ENCODE assay signal across 34 mouse cellular contexts in the genomic region with DNA sequence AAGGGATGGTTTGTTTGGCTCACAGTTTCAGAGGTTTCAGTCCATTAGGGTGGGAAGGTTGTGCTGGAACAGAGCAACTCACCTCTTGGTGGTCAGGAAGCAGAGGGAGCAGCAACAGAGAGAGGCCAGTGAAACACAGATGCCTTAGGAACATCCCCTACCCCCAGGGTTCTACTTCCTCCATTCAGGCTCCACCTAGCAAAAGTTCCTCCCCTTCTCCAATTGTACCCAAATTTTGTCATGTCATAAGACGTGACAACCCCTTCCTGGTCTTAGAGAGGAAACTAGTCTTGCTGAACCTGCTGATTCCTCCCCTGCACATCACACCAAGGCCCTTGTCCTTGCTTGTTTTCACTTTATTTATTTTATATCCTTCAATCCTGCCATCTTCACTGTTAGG. TPM values are rescaled to one million over a fixed set of nuclear protein-coding genes. Genes with fewer than 3 reads are reported as not detected.
DNase-seq lines count a peak whose midpoint lies in the region; ATAC-seq and TF ChIP-seq lines count a peak whose summit lies in the region.
"Had no signal": no experiment of that assay in that cellular context is flagged by ENCODE, and none has a peak within 500 bp of the region (broad histone marks: within the 10 kb centered on the region; RNA-seq: fewer than 3 reads in every experiment).

No protein-coding gene starts in this region.

- TF ChIP-seq CTCF in heart, adult 2 months (IDR thresholded peaks at IDR 0.05) = no peak
- TF ChIP-seq CTCF in bone marrow macrophage, adult 2 months (IDR thresholded peaks at IDR 0.05; ENCODE audit: low read depth, low read length) = no peak

- H3K4me3 ChIP-seq in heart, adult 2 months = no peak overlapping the region
- no peak overlapping the region for H3K4me3 ChIP-seq in bone marrow macrophage, adult 2 months (ENCODE audit: insufficient read depth, low read length)
- H3K4me3 ChIP-seq in hindbrain, embryonic 16.5 days (ENCODE audit: low read length) = no peak overlapping the region
- H3K4me3 ChIP-seq in forebrain, embryonic 16.5 days (replicated peaks; ENCODE audit: low read length) = no peak overlapping the region
- H3K4me3 ChIP-seq: embryonic facial prominence, embryonic 12.5 days; forebrain, embryonic 10.5 days; forebrain, embryonic 15.5 days; intestine, embryonic 15.5 days; layer of hippocampus, adult 2 months; left cerebral cortex, adult 2 months; limb, embryonic 13.5 days; liver, embryonic 15.5 days; midbrain, embryonic 12.5 days; neural tube, embryonic 13.5 days had no signal

- no peak overlapping the region for H3K27ac ChIP-seq in heart, adult 2 months
- peak overlapping the region; percentile 89 for H3K27ac ChIP-seq in bone marrow macrophage, adult 2 months (ENCODE audit: insufficient read depth, low read depth, low read length)
- H3K27ac ChIP-seq in hindbrain, embryonic 16.5 days (ENCODE audit: low read depth, low read length) = no peak overlapping the region
- no peak overlapping the region for H3K27ac ChIP-seq in forebrain, embryonic 16.5 days (ENCODE audit: low read length)
- H3K27ac ChIP-seq: embryonic facial prominence, embryonic 12.5 days; forebrain, embryonic 10.5 days; forebrain, embryonic 15.5 days; hindbrain, postnatal 0 days; intestine, embryonic 15.5 days; layer of hippocampus, adult 2 months; left cerebral cortex, adult 2 months; limb, embryonic 13.5 days; liver, embryonic 15.5 days; midbrain, embryonic 12.5 days; neural tube, embryonic 13.5 days had no signal

- peak; percentile 21 for DNase-seq in heart, adult 11 months
- no peak for DNase-seq in heart, adult 2 months
- peak; percentile 25 for DNase-seq in 416B (ENCODE audit: low read depth)
- DNase-seq: adrenal gland, adult 2 months; adrenal gland, postnatal 36 days; cerebellum, adult 8-10 months; cerebellum, postnatal 36 days; embryo, embryonic 11 days; gastrocnemius, postnatal 10 days; heart, adult 18-20 months; heart, postnatal 14 days; kidney, adult 2 months; kidney, postnatal 36 days; retina, postnatal 1 day; right cerebral cortex, postnatal 25 days; thymus, postnatal 25 days had no signal

- ATAC-seq in megakaryocyte, adult 5-6 weeks (ENCODE audit: poor library complexity, severe bottlenecking) = peak; percentile 93
- no peak for ATAC-seq in hindbrain, embryonic 16.5 days
- ATAC-seq in erythroid progenitor cell, adult 5-6 weeks (replicated peaks; ENCODE audit: low FRiP score, poor library complexity, severe bottlenecking) = no peak
- no peak for ATAC-seq in forebrain, embryonic 16.5 days
- ATAC-seq: activated CD4-positive, CD25-positive, alpha-beta regulatory T cell, adult 4 months; CD4-positive, CD25-positive, alpha-beta regulatory T cell, adult 4 months; forebrain, embryonic 15.5 days; hindbrain, postnatal 0 days; intestine, embryonic 15.5 days had no signal

- no peaks in the 10 kb centered on the region for H3K36me3 ChIP-seq in heart, adult 2 months (ENCODE audit: control insufficient read depth, insufficient read depth, low read length)
- no peaks in the 10 kb centered on the region for H3K36me3 ChIP-seq in hindbrain, embryonic 16.5 days (ENCODE audit: control insufficient read depth, insufficient read depth, low read length)
- H3K36me3 ChIP-seq in forebrain, embryonic 16.5 days (ENCODE audit: control insufficient read depth, insufficient read depth) = no peaks in the 10 kb centered on the region
- H3K36me3 ChIP-seq: embryonic facial prominence, embryonic 12.5 days; forebrain, embryonic 10.5 days; forebrain, embryonic 15.5 days; intestine, embryonic 15.5 days; limb, embryonic 13.5 days; liver, embryonic 15.5 days; midbrain, embryonic 12.5 days; neural tube, embryonic 13.5 days had no signal

- H3K4me2 ChIP-seq in hindbrain, embryonic 16.5 days (ENCODE audit: low read length) = no peak overlapping the region
- no peak overlapping the region for H3K4me2 ChIP-seq in forebrain, embryonic 16.5 days (ENCODE audit: low read length)
- H3K4me2 ChIP-seq: embryonic facial prominence, embryonic 12.5 days; forebrain, embryonic 15.5 days; intestine, embryonic 15.5 days; limb, embryonic 13.5 days; liver, embryonic 15.5 days; midbrain, embryonic 12.5 days; neural tube, embryonic 13.5 days had no signal

- TF ChIP-seq POLR2A in heart, adult 2 months (IDR thresholded peaks at IDR 0.05; ENCODE audit: insufficient read depth, low read depth, low read length) = no peak
- no peak for TF ChIP-seq POLR2A in bone marrow macrophage, adult 2 months (IDR thresholded peaks at IDR 0.05; ENCODE audit: borderline replicate concordance, low read depth, low read length)

- no peaks in the 10 kb centered on the region for H3K27me3 ChIP-seq in heart, adult 2 months (ENCODE audit: control insufficient read depth, insufficient read depth, low read length)
- H3K27me3 ChIP-seq in hindbrain, embryonic 16.5 days (replicated peaks; ENCODE audit: control insufficient read depth, insufficient read depth, low read length) = no peaks in the 10 kb centered on the region
- no peaks in the 10 kb centered on the region for H3K27me3 ChIP-seq in forebrain, embryonic 16.5 days (replicated peaks; ENCODE audit: control insufficient read depth, insufficient read depth, low read length)
- H3K27me3 ChIP-seq: embryonic facial prominence, embryonic 12.5 days; forebrain, embryonic 15.5 days; intestine, embryonic 15.5 days; limb, embryonic 13.5 days; liver, embryonic 15.5 days; midbrain, embryonic 12.5 days; neural tube, embryonic 13.5 days had no signal

- no peaks in the 10 kb centered on the region for H3K79me2 ChIP-seq in heart, adult 2 months (replicated peaks; ENCODE audit: control insufficient read depth, insufficient read depth, low read length)

- WGBS in heart, adult 2 months = 52% methylated on average over 1 of the region's 1 CpGs
- 81% methylated on average over 1 of the region's 1 CpGs for WGBS in hindbrain, embryonic 16.5 days
- 79% methylated on average over 1 of the region's 1 CpGs for WGBS in forebrain, embryonic 16.5 days

- intact Hi-C loops in heart, adult 2 months (cut with DNase I) = loop anchor here (10.0 kb wide), 1 partner anchor 259 kb away; no protein-coding TSS in a partner anchor

- no peak overlapping the region for H3K9ac ChIP-seq in heart, adult 2 months (ENCODE audit: low read depth, low read length)
- H3K9ac ChIP-seq in hindbrain, embryonic 16.5 days (ENCODE audit: low read depth, low read length) = no peak overlapping the region
- no peak overlapping the region for H3K9ac ChIP-seq in forebrain, embryonic 16.5 days (replicated peaks; ENCODE audit: low read depth, low read length)
- H3K9ac ChIP-seq: embryonic facial prominence, embryonic 12.5 days; forebrain, embryonic 15.5 days; intestine, embryonic 15.5 days; limb, embryonic 13.5 days; liver, embryonic 15.5 days; midbrain, embryonic 12.5 days; neural tube, embryonic 13.5 days had no signal

- no peaks in the 10 kb centered on the region for H3K9me3 ChIP-seq in hindbrain, embryonic 16.5 days (ENCODE audit: control insufficient read depth, low read length)
- H3K9me3 ChIP-seq in forebrain, embryonic 16.5 days (ENCODE audit: control insufficient read depth, low read length) = no peaks in the 10 kb centered on the region
- H3K9me3 ChIP-seq: embryonic facial prominence, embryonic 12.5 days; forebrain, embryonic 10.5 days; forebrain, embryonic 15.5 days; intestine, embryonic 15.5 days; limb, embryonic 13.5 days; liver, embryonic 15.5 days; midbrain, embryonic 12.5 days; neural tube, embryonic 13.5 days had no signal

- no peak for TF ChIP-seq EP300 in heart, adult 2 months (IDR thresholded peaks at IDR 0.05; ENCODE audit: insufficient read depth, low read depth, low read length)

- peaks cover 2% of the 10 kb centered on the region; the same call in 1 of the 2 replicates for H3K4me1 ChIP-seq in heart, adult 2 months (ENCODE audit: control insufficient read depth, insufficient read depth, low read length)
- peaks cover 46% of the 10 kb centered on the region for H3K4me1 ChIP-seq in bone marrow macrophage, adult 2 months (ENCODE audit: control insufficient read depth, insufficient read depth, low read length)
- no peaks in the 10 kb centered on the region for H3K4me1 ChIP-seq in hindbrain, embryonic 16.5 days (ENCODE audit: control insufficient read depth, insufficient read depth, low read depth, low read length)
- H3K4me1 ChIP-seq in forebrain, embryonic 16.5 days (replicated peaks; ENCODE audit: control insufficient read depth, insufficient read depth, low read length) = no peaks in the 10 kb centered on the region
- H3K4me1 ChIP-seq: forebrain, embryonic 15.5 days; intestine, embryonic 15.5 days; liver, embryonic 15.5 days had no signal

RNA-seq across cellular contexts. Expression of gene Metrnl, which starts 32.8 kb away (rescaled TPM):
- total RNA-seq in heart, adult 2 months (2021) = 10 to 100 TPM; 18.0 to 21.2 TPM
- 20.4 and 27.1 TPM in 2 replicates for polyA plus RNA-seq in heart, adult 2 months (2012; rRNA removed)
- polyA plus RNA-seq in bone marrow macrophage, adult 2 months (2012; ENCODE audit: insufficient read depth, insufficient read length, missing spikeins) = 200 and 216 TPM in 2 replicates
- total RNA-seq in megakaryocyte, adult 5-6 weeks (2015) = 32.9 and 40.5 TPM in 2 replicates
- total RNA-seq in megakaryocyte, adult 5-6 weeks (2017) = 16.4 and 20.6 TPM in 2 replicates
- 25.0 and 29.5 TPM in 2 replicates for polyA plus RNA-seq in hindbrain, embryonic 16.5 days (2015; fragmentation: Nextera tagmentation; extraction: Ambion mirVana)
- total RNA-seq in erythroid progenitor cell, adult 5-6 weeks (2015; ENCODE audit: low replicate concordance) = 2.2 and 6.7 TPM in 2 replicates
- total RNA-seq in erythroid progenitor cell, adult 5-6 weeks (2017; ENCODE audit: low replicate concordance) = 1.2 and 4.4 TPM in 2 replicates
- polyA plus RNA-seq in forebrain, embryonic 16.5 days (2015; fragmentation: Nextera tagmentation; extraction: Ambion mirVana) = 6.0 and 6.3 TPM in 2 replicates

Comparison
In these comparisons a context has a peak if more than half of its experiments do, and no peak if none do; other contexts are left out.
1. DNase-seq: peak in heart, adult 11 months (single experiment) and 416B (single experiment); none in heart, adult 2 months (0 of 2).